Mouse (Mus musculus): Measurements from ENCODE around the gene Ptx4.
A peak's percentile ranks its signal among the peaks of the same experiment; 100 is the strongest.

Ptx4 gene

DNA sequence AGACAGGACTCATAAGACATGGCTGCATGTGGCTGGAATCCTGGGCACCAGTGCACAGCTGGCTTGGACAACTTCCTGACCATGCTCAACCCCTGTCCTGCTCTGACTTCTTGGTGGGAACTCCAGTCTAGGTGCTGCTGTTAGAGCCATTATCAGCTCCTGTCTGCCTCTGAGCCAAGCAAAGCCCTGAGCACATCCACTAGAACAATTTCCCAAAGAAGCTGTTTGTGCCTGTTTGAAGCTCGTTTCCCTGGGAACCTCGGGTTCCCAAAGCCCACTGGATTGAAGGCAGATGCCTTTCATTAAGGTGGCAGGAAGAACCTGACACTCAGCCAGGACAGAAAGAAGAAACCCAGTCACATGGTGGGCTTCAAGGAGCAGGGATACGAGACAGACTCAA is at the start of gene Ptx4:
TSS of gene Ptx4 (plus strand) at position 355 of the 400 bp plus-strand sequence.
- DNase-seq, result peak; percentile 10

DNA sequence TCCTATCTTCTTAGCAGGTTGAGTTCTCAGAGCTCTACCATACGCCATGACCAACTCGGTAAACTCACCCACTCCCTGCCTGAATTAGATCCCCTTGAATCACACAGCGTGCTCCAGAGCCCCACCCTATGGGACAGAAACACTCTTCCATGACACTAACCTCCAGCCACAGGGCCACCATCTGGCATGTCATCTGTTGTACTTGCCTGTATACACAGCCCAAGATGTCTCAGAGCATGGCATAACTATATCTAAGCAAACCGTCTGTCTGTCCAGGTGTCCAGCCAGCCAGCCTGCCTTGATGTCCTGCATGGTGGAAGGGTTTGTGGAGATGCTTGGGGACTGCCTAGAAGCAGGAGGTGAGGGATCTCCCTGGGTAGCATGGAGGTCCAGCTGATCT is 43.7 kb upstream of the Ptx4 start:
- no peak for DNase-seq

DNA sequence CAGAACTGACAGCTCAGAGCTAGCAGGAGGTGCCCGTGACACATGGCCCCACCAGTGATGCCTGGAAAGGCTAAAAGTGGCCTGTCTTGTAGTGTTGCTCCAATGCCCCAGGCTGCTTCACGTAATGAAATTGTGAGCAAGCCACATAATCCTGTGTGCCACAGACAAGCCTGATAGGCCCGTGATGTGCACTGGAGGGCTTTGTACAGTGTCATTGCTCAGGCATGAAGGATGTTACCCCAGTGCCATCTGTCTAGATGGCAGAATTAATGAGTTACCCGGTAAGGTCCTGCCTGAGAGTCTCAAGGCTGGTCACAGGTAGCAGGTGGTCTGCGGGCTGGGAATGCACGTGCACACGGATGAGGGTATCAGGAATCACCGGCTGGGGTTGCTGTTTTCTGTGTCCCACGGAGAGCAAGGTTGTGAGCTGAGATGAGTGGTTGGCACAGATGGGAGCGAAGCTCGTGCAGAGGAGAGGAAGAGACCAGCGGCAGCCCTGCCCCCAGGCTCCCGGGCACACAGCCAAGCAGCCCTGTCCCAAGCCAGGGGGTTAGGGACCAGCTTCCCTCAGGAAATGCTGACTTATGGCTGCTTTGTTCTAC is 42.7 kb upstream of the Ptx4 start:
- no peak for DNase-seq

DNA sequence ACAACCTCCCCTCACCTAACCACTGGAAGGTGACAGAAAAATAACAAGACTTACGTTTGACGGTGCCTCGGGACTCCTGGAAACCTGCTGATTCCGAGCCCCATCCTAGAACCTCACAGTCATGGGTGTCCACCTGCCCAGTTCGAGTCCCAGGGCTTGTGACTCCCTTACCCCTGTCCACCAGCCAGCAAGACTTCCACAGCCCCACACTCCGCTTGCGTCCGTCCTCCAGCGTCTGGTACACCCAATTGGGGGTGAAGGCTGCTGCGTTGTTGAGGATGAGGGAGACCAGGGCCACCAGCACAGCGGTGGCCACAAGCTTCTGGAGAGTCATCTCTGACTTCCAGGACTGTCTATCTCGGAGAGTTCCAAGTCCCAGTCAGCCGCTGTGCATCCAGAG is 40.4 kb upstream of the Ptx4 start:
- no peak for DNase-seq

DNA sequence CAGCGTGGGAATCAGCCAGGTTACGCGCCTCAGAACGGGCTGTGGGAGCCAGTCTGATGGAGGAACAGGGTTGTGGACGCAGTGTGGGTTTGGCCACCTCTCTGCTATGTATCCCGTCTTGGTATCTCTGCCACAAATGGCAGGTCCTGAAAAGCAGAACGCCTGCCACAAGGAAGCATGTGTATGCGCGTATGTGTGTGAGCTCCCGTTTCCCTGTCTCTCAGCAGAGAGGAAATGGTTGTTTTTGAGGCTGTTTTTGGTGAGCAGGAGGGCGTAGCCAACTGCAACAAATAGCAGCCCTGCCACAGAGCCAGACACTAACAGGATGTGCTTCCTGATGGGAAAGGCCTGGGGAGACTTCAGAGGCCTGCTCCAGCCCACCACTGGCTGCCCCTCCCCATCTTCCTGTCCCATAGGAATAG is 39.6 kb upstream of the Ptx4 start:
- DNase-seq, result peak; percentile 28

DNA sequence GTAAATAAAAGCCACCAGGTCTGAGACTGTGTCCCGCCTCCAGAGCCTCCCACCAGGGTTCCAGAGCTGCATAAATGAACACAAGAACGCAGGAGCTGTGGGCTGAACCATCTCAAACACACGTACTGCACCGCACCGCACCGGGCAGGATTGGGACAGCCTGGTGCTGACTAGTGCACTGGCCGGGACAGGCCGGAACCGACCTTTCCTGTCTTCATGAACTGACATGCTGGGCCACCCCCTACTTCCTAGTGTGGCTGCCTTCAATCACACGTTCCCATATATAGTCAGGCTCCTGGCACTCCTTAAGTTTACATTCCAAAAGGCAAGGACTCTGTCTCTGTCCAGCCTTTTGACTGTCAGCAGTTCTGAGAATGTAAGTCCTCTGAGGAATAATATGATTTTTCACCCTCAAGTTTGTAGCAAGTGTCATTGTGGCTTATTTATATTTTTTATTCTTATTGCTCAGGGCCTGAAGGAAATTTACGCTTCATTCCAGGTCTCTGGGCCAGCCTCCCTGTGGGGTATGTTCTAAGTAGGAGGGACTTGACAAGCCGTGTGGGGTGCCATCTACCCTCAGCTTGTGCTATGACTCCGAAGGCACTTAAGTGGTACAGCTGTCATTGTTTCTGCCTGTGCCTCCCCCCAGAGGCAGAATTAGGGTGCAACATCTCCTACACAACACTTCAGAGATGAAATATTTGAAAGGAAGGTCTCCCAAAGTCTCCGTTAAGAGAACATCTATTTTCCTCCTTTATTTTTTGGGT is 38.3 kb upstream of the Ptx4 start:
- DNase-seq, result peak; percentile 23

DNA sequence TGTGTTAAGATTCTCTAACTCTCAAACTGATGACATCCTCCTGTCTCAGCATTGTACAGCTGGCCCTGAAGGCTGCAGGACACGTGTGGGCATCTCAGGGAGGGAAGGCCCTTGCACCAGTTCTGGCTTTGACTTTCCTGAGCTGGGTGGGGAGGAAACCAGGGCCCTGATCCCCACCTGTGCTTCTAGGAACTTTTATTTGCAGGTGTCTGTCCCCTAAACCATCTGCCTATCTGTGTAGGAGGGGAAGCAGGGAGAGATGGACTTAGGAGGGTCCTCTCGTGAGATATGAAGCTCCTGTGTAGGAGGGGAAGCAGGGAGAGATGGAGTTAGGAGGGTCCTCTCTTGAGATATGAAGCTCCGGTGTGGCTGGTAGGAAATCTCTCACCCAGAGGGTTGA is 37.7 kb upstream of the Ptx4 start:
- DNase-seq, result no peak

DNA sequence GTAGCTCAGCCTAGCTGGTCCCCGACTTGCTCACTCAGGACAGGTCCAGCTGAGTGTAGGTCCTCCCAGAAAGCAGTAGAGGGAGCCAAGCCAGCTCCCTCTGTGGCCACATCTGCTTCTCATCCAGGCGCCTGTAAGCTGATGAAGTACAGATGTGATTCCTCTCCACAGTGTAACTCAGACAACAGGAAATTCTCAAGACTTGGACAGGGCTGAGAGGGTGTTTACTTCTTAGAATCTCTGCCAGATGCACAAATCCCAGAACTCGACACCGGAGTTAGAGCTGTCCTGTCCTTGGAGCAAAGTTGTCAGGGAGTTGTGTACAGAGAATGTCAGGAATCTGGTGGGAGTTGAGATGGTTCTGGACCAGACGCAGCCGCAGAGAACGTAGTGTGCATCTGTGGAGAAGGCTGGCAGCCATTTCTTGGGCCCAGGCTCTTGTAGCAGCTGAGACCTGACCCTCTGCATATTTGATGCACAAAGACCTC is 37.1 kb upstream of the Ptx4 start, which contains the start of gene Tmem204:
TSS of gene Tmem204 (minus strand) at position 148 of the 488 bp plus-strand sequence.
- DNase-seq, result peak; percentile 87

DNA sequence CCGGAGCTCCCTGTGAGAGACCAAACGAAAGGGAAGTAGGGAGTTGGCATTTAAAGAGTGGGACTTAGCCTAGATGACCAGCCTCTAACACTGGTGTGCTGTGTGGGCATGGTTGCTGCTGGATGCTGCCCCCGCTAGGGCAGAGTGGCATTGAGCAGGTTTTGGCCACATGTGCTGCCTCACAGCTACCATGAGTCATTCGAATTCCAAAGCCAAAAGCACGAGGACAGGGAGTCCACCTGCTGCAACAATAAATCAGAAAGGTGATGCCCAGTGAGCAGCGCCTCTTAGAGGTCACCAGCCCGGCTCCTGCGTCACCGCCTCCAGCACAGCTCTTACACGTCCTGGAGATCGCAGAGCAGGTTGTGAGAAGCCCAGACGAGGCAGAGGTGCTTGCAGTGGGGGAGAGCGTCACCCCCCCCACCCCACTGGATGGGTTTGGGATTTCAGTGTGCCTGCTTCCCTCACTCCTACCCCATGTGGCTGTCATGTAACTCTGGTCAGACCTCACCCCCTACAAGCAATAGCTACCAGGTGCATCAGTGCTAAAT is 35.6 kb upstream of the Ptx4 start:
- DNase-seq, result peak; percentile 19

DNA sequence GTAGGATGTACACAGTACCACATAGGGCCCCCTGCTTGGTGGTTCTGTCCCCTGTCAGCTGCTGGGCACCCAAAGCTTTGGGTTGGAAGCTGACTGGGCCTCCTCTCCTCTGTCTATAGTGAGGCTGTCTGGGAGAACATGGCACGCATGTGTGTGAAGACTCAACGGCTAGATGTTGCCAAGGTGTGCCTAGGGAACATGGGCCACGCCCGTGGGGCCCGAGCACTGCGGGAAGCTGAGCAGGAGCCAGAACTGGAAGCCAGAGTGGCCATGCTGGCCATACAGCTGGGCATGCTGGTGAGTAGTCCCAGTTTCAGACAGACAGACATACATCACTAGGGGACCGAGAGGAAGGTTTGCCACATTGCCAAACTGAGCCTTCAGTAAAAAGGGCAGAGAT is 33.8 kb upstream of the Ptx4 start:
- no peak for DNase-seq

DNA sequence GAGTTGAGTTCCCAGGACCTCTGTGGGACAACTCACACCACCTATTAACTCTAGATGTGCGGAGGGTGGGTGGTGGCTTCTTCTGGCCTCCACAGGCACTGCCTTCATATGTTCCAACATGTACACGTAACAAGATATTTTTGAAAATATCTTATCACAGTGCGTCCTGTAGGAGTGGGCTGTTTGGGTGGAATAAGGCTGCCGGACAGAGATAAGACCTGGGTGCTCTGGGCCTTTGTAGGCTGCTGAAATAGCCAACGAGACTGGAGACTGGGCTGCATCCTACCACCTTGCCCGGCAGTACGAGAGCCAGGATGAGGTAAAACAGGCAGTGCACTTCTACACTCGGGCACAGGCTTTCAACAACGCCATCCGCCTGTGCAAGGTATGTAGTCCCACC is 31.4 kb upstream of the Ptx4 start:
- no peak for DNase-seq

DNA sequence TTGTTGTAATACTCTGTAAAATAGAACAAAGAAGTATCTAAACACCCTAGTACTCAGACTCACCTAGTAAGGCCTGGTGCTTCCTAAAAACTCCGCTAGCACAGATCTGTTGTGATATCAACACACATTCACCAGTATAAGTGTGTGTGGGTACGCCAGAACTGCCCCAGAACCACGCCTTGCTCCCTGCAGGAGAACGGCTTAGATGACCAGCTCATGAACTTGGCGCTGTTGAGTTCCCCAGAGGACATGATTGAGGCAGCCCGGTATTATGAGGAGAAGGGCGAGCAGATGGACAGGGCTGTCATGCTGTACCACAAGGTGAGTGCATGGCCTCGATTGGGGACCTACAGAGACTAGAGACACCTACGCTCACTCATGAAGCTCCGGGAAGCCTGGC is 30.1 kb upstream of the Ptx4 start:
- DNase-seq, result no peak

DNA sequence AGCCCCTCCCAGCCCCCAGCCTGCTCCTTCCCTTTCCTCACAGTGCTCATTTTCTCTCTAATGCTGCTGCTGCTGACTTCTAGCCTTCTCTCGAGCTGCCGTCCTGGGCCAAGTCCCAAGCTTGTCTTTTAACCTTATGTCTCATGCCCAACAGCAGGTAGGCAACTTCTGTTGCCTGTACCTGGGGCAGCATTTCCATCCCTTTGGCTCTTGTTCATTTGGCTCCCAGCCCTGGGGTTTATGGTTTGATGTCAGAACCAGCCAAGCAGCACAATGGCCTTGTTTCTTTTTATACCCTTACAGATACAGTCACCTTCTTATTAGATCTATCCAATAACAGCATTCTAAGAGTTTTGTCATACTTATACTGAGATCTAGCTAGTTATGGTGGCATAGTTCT is 24.3 kb upstream of the Ptx4 start:
- no peak for DNase-seq

DNA sequence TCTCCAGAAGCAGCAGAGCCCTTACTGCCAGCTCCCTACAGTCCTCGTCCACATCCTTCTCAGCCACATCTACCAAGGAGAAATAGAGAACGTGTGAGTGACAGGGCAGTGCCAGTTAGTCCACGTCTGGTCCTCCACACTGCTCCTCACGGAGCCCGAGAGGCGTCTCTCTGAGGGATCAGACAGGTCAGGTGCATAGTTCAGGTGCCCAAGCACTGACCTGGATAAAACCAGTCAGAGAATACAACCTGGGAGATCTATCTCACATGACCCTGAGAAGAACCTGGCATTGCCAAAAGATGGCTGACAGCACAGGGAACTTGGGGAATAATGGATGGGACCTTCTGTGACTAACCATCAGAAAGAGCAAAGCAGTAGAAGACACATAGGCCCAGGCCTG is 20.5 kb upstream of the Ptx4 start:
- DNase-seq, result no peak

DNA sequence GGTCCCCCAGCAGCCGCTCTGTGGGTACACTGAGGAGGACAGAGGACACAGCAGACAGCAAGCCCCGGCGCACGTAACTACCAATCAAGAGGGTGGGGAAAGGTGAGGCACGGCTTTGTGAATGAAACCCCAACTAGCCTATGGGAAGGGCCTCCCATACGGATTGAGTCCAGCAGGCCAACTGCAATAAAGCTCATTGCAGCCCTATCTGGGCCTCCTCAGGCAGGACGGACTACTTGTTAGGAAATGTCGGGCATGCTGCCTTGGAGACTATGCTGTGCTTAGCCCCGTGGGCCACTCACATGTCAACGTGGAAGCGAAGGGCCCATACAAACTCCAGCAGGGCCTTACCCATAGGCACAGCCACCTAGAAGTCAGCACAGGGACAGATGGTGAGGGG is 19.2 kb upstream of the Ptx4 start:
- no peak for DNase-seq

DNA sequence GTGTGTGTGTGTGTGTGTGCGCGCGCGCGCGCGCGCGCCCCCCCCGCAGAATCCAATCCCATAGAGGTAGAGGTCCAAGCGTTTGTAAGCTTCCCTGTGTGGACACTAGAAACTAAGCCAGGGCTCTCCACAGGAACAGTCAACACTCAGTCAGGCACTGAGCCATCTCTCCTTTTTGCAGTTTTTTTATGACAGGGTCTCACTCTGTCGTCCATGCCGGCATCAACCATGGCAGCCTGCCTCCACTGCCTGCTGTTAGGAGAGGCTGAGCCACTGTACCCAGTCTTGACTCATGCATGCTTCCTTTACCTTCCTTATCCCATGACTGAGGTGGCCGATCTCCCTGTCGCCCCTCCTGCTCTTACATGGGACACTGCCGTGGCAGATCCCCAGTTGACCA is 12.8 kb upstream of the Ptx4 start:
- DNase-seq, result no peak

DNA sequence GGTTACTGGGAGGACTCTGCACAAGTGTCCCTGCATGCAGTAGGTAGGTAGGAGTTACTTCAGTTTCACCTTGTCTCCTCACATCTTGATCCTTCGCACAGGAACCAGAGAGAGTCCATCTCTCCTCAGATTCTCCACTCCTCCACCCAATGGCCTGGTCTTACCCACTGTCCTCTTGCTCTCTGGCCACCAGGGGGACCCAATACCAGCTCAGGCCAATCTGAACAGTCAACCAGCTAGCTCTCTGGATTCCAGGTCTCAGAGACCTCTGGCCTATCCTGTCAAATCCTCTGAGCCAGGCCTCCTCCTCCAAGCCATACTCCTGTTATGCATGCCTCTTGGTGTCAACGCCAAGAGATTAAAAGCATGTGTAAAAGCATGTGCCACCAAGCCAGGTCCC is 11.0 kb upstream of the Ptx4 start:
- DNase-seq, result peak; percentile 39

DNA sequence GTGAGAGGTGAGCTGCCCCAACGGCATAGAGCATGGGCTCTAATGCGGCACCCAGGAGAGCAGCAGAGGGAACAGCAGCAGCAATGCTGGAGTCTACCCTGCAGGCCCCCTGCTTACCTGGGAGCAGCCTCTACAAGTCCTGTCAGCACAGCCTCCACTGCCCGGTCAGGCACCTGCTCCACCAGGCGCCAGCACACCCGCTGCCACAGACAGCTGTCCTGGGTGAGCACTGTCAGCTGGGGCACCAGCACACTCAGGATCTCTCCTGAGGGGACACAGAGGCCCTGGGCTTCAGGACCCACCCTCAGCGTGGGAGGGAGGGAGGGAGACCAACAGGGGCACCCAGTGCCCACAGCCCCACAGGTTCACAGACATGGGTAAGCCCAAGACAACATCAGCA is 10.0 kb upstream of the Ptx4 start:
- no peak for DNase-seq

DNA sequence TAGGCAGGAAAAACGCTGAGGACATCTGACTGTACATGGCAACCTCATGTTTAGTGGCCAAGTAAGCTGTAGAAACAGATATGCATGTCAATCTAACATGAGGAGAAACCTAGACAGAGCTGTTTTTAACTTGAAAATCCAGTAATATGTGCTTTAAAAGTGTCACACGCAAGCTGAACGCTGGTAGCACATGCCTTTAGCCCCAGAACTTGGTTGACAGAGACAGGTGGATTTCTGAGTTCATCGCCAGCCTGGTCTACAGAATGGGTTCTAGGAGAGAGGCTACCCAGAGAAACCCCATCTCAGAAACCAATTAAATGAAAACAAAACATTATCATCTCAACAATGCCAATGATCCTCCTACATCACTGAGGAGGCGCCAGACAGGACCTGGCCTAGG is 9.3 kb upstream of the Ptx4 start:
- DNase-seq, result no peak

DNA sequence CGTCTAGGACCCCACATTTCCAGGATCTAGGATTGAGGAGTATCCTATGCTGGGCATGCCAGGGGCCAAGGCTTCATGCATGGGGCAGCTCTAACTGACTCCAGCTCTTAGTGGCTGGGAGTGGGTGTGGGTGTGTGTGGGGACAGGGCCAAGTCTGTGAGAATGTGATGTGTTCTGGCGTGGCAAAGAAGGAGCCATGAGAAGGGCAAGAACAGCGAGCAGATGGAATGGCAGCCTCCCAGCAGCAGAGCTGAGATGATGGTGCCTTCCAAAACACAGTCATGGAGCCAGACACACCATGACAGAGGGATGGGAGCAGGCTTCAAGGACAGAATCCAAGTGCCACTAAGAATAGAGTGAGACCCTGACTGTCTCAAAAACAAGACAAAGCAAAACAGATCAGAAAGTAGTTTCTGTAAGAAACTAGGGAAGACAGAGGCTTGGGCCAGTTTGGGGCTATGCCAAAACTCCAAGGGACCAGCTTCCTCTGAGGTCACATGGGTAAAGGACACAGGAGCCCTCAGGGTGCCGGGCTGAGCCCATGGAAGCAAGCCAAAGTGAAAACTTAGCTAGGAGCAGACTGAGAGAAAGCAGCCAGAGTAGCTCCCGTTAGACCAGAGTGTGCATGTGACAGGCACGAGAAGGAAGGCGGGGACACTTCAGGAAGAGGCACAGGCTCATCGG is 8.7 kb upstream of the Ptx4 start:
- no peak for DNase-seq

DNA sequence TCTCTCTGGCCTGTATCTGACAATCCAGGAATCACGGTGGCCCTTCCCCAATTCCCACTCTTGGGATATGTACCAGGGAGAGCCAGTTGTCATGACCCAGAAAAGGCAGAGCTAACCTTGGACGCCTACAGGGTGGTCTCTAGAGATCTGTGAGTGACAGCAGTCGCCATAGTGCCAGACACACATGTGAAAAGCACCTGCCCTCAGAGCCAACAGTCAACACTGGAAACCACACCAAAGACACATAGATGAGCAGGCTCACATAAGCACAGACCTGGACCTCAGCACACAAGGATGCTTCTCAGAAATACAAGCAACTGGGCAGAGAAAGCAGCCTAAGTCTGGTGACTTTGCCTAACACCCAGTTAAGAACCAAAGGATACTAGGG is 8.1 kb upstream of the Ptx4 start:
- no peak for DNase-seq

DNA sequence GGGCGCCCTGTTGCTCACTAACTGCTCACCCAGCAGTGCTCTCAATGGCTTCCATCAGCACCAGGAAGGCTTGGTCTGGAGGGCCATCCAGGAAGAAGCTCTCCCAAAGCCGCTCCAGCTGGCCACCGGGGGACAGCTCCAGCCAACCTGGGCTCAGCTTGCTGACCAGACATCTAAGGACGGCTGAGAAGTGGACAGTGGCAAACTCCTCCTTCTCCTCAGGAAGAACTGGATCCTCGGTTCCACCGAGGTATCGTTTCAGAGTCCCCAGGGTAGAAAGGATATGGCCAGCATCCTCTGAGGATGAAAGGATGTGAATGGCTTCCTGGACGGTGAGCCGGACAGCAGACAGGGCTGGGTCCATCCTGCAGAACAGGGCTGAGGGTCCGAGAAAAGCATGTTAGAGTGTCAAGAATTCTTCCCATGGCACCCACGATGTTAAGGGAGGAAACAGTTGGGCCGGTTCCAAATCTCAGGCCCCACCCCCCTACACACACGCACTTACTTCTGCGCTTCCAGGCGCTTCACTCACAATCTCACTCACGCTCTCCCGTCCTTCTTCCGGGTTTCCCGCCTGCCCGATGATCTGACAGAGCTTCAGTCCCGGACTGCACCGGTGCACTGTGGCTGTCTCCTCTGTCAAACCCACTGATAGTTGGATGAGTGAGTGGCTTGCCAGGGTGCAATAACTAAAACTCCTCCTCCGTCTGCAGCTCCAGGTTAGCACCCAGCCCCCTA is 5.5 kb upstream of the Ptx4 start:
- peak; percentile 2 for DNase-seq
